Comparison of ENCODE assay signal across 8 mouse cellular contexts in the genomic region with DNA sequence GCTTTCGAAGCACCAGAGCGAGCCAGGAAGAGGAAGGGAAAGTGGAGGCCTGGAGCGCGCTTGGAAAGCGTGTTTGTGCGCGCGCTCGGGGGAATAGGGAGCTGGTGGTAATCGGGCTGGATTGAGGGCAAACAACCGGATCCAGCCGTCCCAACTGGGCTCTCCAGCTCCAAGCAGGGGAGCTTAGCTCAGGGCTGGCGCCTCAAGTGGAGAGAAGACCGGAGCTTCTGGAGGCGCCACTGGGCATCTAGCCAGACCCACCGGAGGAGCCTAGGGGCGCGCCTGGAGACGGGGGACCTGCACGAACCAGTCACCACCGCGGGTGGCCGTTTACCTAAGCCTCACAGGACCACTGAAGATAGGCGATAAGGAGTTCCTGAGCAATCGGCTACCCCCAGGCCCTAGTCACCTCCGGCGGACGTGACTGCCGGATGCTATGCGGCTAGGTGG. TPM values are rescaled to one million over a fixed set of nuclear protein-coding genes. Genes with fewer than 3 reads are reported as not detected.
DNase-seq lines count a peak whose midpoint lies in the region; ATAC-seq lines count a peak whose summit lies in the region.

No protein-coding gene starts in this region.

- intact Hi-C loops in gastrocnemius, postnatal 36 days (cut with DNase I), result loop anchor here (5.0 to 10.0 kb wide), 3 partner anchors 96 to 531 kb away; no protein-coding TSS in a partner anchor

- peak; percentile 43 for DNase-seq in gastrocnemius, adult 18-20 months (ENCODE audit: low spot score)
- no peak for DNase-seq in gastrocnemius, adult 8-10 months (ENCODE audit: low spot score in 2 of 2)
- peak; percentile 70 for DNase-seq in adrenal gland, postnatal 14 days
- peak; percentile 20 to 31 for DNase-seq in gastrocnemius, postnatal 36 days
- no peak for DNase-seq in intestine, embryonic 14.5 days (ENCODE audit: low spot score)
- DNase-seq in splenic B cell, adult 2 months (ENCODE audit: low read depth, low spot score), result peak; percentile 34
- DNase-seq in left cerebral cortex, adult 8-10 months (ENCODE audit: low spot score in 2 of 2), result no peak

- H3K27me3 ChIP-seq in intestine, embryonic 14.5 days (replicated peaks; ENCODE audit: control insufficient read depth, insufficient read depth, low read length), result peaks cover 48% of the 10 kb centered on the region
- H3K27me3 ChIP-seq in lung, embryonic 16.5 days (ENCODE audit: control insufficient read depth, insufficient read depth, low read depth, low read length), result peaks cover 23% of the 10 kb centered on the region
- H3K27me3 ChIP-seq in splenic B cell, adult 2 months (ENCODE audit: control insufficient read depth, insufficient read depth, low read length, poor library complexity, severe bottlenecking), result no peaks in the 10 kb centered on the region; the same call in 1 of the 2 replicates

- H3K36me3 ChIP-seq in intestine, embryonic 14.5 days (ENCODE audit: control insufficient read depth, insufficient read depth, low read length), result no peaks in the 10 kb centered on the region
- H3K36me3 ChIP-seq in lung, embryonic 16.5 days (ENCODE audit: control insufficient read depth, insufficient read depth, low read length), result no peaks in the 10 kb centered on the region
- no peaks in the 10 kb centered on the region for H3K36me3 ChIP-seq in splenic B cell, adult 2 months (ENCODE audit: control insufficient read depth, insufficient read depth, low read length, poor library complexity, severe bottlenecking)

- H3K4me3 ChIP-seq in intestine, embryonic 14.5 days (ENCODE audit: low read depth, low read length), result peak overlapping the region; percentile 16
- peak overlapping the region; percentile 22 for H3K4me3 ChIP-seq in lung, embryonic 16.5 days (ENCODE audit: low read length)

- H3K27ac ChIP-seq in intestine, embryonic 14.5 days (ENCODE audit: low read depth), result no peak overlapping the region
- H3K27ac ChIP-seq in lung, embryonic 16.5 days (ENCODE audit: low read length), result peak overlapping the region; percentile 66

- no peaks in the 10 kb centered on the region for H3K9me3 ChIP-seq in intestine, embryonic 14.5 days (ENCODE audit: control insufficient read depth, low read length)
- H3K9me3 ChIP-seq in lung, embryonic 16.5 days (ENCODE audit: control insufficient read depth, low read length), result no peaks in the 10 kb centered on the region

- H3K9ac ChIP-seq in intestine, embryonic 14.5 days (ENCODE audit: low read length), result no peak overlapping the region
- peak overlapping the region; percentile 59 for H3K9ac ChIP-seq in lung, embryonic 16.5 days (ENCODE audit: low read length)

- peak overlapping the region; percentile 42 for H3K4me2 ChIP-seq in intestine, embryonic 14.5 days (ENCODE audit: low read length)
- peak overlapping the region; percentile 66 for H3K4me2 ChIP-seq in lung, embryonic 16.5 days (ENCODE audit: low read depth, low read length)

- peaks cover 13% of the 10 kb centered on the region for H3K4me1 ChIP-seq in intestine, embryonic 14.5 days (replicated peaks; ENCODE audit: control insufficient read depth, insufficient read depth, low read length)
- H3K4me1 ChIP-seq in lung, embryonic 16.5 days (replicated peaks; ENCODE audit: control insufficient read depth, insufficient read depth, low read length), result peaks cover 21% of the 10 kb centered on the region

- no peak for ATAC-seq in intestine, embryonic 14.5 days (replicated peaks; ENCODE audit: low FRiP score, low TSS enrichment, low read depth)
- peak; percentile 26; the same call in 1 of the 2 replicates for ATAC-seq in lung, embryonic 16.5 days (ENCODE audit: low read depth)

- 10% methylated on average over 29 of the region's 30 CpGs for WGBS in intestine, embryonic 14.5 days
- WGBS in lung, embryonic 16.5 days, result 7% methylated on average over 28 of the region's 30 CpGs

RNA-seq across cellular contexts. Expression of gene Bcor, which starts 4.3 kb away (rescaled TPM):
- total RNA-seq in gastrocnemius, adult 18-20 months (2021), result 10 to 100 TPM; 13.4 to 18.4 TPM
- total RNA-seq in gastrocnemius, adult 8-10 months (2022), result 10 to 100 TPM; 13.2 to 17.4 (median 14.1) TPM
- 18.6 and 25.5 TPM in 2 replicates for total RNA-seq in adrenal gland, postnatal 14 days (2021)
- 10 to 100 TPM; 10.4 to 14.4 TPM for total RNA-seq in gastrocnemius, postnatal 36 days (2021)
- polyA plus RNA-seq in intestine, embryonic 14.5 days (2014; fragmentation: Nextera tagmentation; extraction: Ambion mirVana), result 19.8 and 20.3 TPM in 2 replicates
- 18.5 and 19.7 TPM in 2 replicates for polyA plus RNA-seq in lung, embryonic 16.5 days (2015; fragmentation: Nextera tagmentation; extraction: Ambion mirVana)
- total RNA-seq in left cerebral cortex, adult 8-10 months (2022), result 10 to 100 TPM; 27.1 to 32.2 (median 27.4) TPM

Comparison
In these comparisons a context has a peak if more than half of its experiments do, and no peak if none do; other contexts are left out.
1. DNase-seq: peak in gastrocnemius, adult 18-20 months (single experiment), adrenal gland, postnatal 14 days (single experiment), gastrocnemius, postnatal 36 days (2 of 2) and splenic B cell, adult 2 months (single experiment); none in gastrocnemius, adult 8-10 months (0 of 2), intestine, embryonic 14.5 days (single experiment) and left cerebral cortex, adult 8-10 months (0 of 2).